Mouse (Mus musculus): ENCODE data around the gene Rgs10. TPM values are rescaled to one million over a fixed set of nuclear protein-coding genes. Genes with fewer than 3 reads are reported as not detected.

Rgs10 gene
- total and polyA plus RNA-seq, 3 experiments = 5.4 to 7.4 (median 6.5) TPM

GRCm38 (mm10) chr7:128392071-128392971, 26.2 kb downstream of the Rgs10 start:
- no peaks in the 10 kb centered on the region for H3K79me2 ChIP-seq (replicated peaks; ENCODE audit: control insufficient read depth, extremely low read depth, insufficient read depth, poor library complexity, severe bottlenecking)
- H3K4me2 ChIP-seq (ENCODE audit: insufficient read depth, low read depth, poor library complexity, severe bottlenecking) = peak overlapping the region; percentile 75
- no peaks in the 10 kb centered on the region for H3K27me3 ChIP-seq (replicated peaks)
- H3K4me3 ChIP-seq (replicated peaks in 1 of 3; ENCODE audit: low read depth in 2 of 3, low read length in 2 of 3, poor library complexity in 1 of 3) = peak overlapping the region in 1 of 3 experiments; percentile 13
- in situ Hi-C loops (cut with MboI; ENCODE audit: low pct_ligation_motif_present, low pct_unique_long_range_greater_than_20kb, low sequenced_read_pairs) = no loop called here
- H3K9ac ChIP-seq (ENCODE audit: insufficient read depth, low read depth) = peak overlapping the region; percentile 10; the same call in 1 of the 2 replicates
- peaks cover 12 to 32% of the 10 kb centered on the region in 2 experiments for H3K4me1 ChIP-seq (ENCODE audit: control insufficient read depth in 1 of 2, insufficient read depth in 2 of 2)
- DNase-seq (ENCODE audit: extremely low read depth) = peak; percentile 86
- H3K9me3 ChIP-seq (replicated peaks; ENCODE audit: low read length) = no peaks in the 10 kb centered on the region
- peak overlapping the region; percentile 58 for H3K27ac ChIP-seq (ENCODE audit: insufficient read depth, low read depth)
- H3K36me3 ChIP-seq (replicated peaks in 1 of 2; ENCODE audit: control insufficient read depth in 1 of 2, insufficient read depth in 1 of 2, low read length in 1 of 2) = no peaks in the 10 kb centered on the region
- dilution Hi-C loops (cut with MboI; ENCODE audit: extremely low pct_ligation_motif_present, extremely low pct_unique_long_range_greater_than_20kb, low sequenced_read_pairs) = no loop called here
- TF ChIP-seq JUND (conservative IDR thresholded peaks at IDR 0.05; ENCODE audit: low read depth, low read length) (no peak), CHD1 (IDR thresholded peaks at IDR 0.05; ENCODE audit: low read depth, low read length) (peak; percentile 95), CHD2 (IDR thresholded peaks at IDR 0.05; ENCODE audit: low read length) (peak; percentile 89), RCOR1 (conservative IDR thresholded peaks at IDR 0.05; ENCODE audit: low read depth, low read length) (peak; percentile 89), SMC3 (IDR thresholded peaks at IDR 0.05; ENCODE audit: low read depth, low read length) (no peak; the same call in 1 of the 2 replicates), USF1 (IDR thresholded peaks at IDR 0.05; ENCODE audit: low read depth, low read length) (peak; percentile 40; the same call in 1 of the 2 replicates), USF2 (conservative IDR thresholded peaks at IDR 0.05; ENCODE audit: low read depth, low read length) (no peak), MAFK (IDR thresholded peaks at IDR 0.05; ENCODE audit: insufficient replicate concordance, low read length) (peak; percentile 54; the same call in 1 of the 2 replicates), UBTF (IDR thresholded peaks at IDR 0.05; ENCODE audit: low read depth, low read length) (peak; percentile 74; the same call in 1 of the 2 replicates), TBP (conservative IDR thresholded peaks at IDR 0.05; ENCODE audit: low read depth, low read length) (no peak), BHLHE40 (IDR thresholded peaks at IDR 0.05; ENCODE audit: low read depth, low read length) (peak; percentile 94), MAX (IDR thresholded peaks at IDR 0.05; ENCODE audit: low read length) (peak; percentile 82), ZNF384 (IDR thresholded peaks at IDR 0.05; ENCODE audit: low read depth, low read length) (no peak), MEF2A (IDR thresholded peaks at IDR 0.05; ENCODE audit: borderline replicate concordance, low read depth, low read length) (peak; percentile 91), PAX5 (IDR thresholded peaks at IDR 0.05; ENCODE audit: low read length) (no peak), HCFC1 (IDR thresholded peaks at IDR 0.05; ENCODE audit: low read depth, low read length) (peak; percentile 52), ELF1 (IDR thresholded peaks at IDR 0.05; ENCODE audit: low read depth, low read length) (0 out of 2 replicates have a peak, but pooled peaks have one; percentile 7), MYC (IDR thresholded peaks at IDR 0.05; ENCODE audit: low read depth, low read length) (peak; percentile 88), IRF4 (IDR thresholded peaks at IDR 0.05; ENCODE audit: low read depth, low read length) (peak; percentile 85), JUN (IDR thresholded peaks at IDR 0.05; ENCODE audit: insufficient read depth, low read depth, low read length) (no peak), EP300 (IDR thresholded peaks at IDR 0.05; ENCODE audit: low read length) (peak; percentile 66), ZMIZ1 (IDR thresholded peaks at IDR 0.05; ENCODE audit: low read depth, low read length) (peak; percentile 77), RAD21 (IDR thresholded peaks at IDR 0.05; ENCODE audit: low read depth, low read length) (no peak; the same call in none of the 2 replicates), ZKSCAN1 (IDR thresholded peaks at IDR 0.05; ENCODE audit: borderline replicate concordance, low read depth, low read length) (no peak; the same call in 1 of the 2 replicates), POLR2A (IDR thresholded peaks at IDR 0.05; ENCODE audit: low read depth, low read length) (peak; percentile 34; the same call in 1 of the 2 replicates), MAZ (IDR thresholded peaks at IDR 0.05; ENCODE audit: low read depth, low read length) (peak; percentile 66; the same call in 1 of the 2 replicates), KAT2A (IDR thresholded peaks at IDR 0.05; ENCODE audit: insufficient replicate concordance, low read length) (0 out of 2 replicates have a peak, but pooled peaks have one; percentile 61), NELFE (IDR thresholded peaks at IDR 0.05; ENCODE audit: low read depth, low read length) (0 out of 2 replicates have a peak, but pooled peaks have one; percentile 22), TCF12 (IDR thresholded peaks at IDR 0.05; ENCODE audit: low read depth, low read length) (peak; percentile 98), E2F4 (IDR thresholded peaks at IDR 0.05; ENCODE audit: insufficient replicate concordance, low read depth, low read length) (no peak), ETS1 (conservative IDR thresholded peaks at IDR 0.05; ENCODE audit: low read depth, low read length) (peak; percentile 96), SIN3A (IDR thresholded peaks at IDR 0.05; ENCODE audit: low read length) (peak; percentile 74), ZC3H11A (IDR thresholded peaks at IDR 0.05; ENCODE audit: low read depth, low read length) (no peak), NRF1 (IDR thresholded peaks at IDR 0.05; ENCODE audit: low read depth, low read length) (peak; percentile 51), CTCF (conservative IDR thresholded peaks at IDR 0.05 in 1 of 2, IDR thresholded peaks at IDR 0.05 in 1 of 2; ENCODE audit: low read depth in 2 of 2, low read length in 2 of 2) (no peak), MXI1 (IDR thresholded peaks at IDR 0.05; ENCODE audit: low read depth, low read length) (peak; percentile 82), POLR2AphosphoS2 (IDR thresholded peaks at IDR 0.05; ENCODE audit: low read depth, low read length) (no peak)

Data from CH12.LX (cell line).